Mouse (Mus musculus): ENCODE measurements around the gene Cd3g. TPM values are rescaled to one million over a fixed set of nuclear protein-coding genes. Genes with fewer than 3 reads are reported as not detected.

Cd3g gene
- polyA plus RNA-seq, 1 experiment = not detected

- H3K4me3 ChIP-seq (replicated peaks) = no peak overlapping the region
- TF ChIP-seq FLI1 (IDR thresholded peaks at IDR 0.05; ENCODE audit: low read length) (no peak), GATA1 (IDR thresholded peaks at IDR 0.05; ENCODE audit: borderline replicate concordance, low read length) (no peak)
- H3K36me3 ChIP-seq (replicated peaks; ENCODE audit: low read length) = peaks cover 99% of the 10 kb centered on the region
- H3K9me3 ChIP-seq = no peaks in the 10 kb centered on the region
- no peaks in the 10 kb centered on the region for H3K27me3 ChIP-seq (replicated peaks)
- H3K4me1 ChIP-seq = no peaks in the 10 kb centered on the region
Measured at GRCm38 (mm10) chr9:44942421-44942820, 37.8 kb downstream of the Cd3g start.

GRCm38 (mm10) chr9:44941756-44942155 is 38.5 kb downstream of the Cd3g start:
- no peak for TF ChIP-seq FLI1 (IDR thresholded peaks at IDR 0.05; ENCODE audit: low read length)
- no peak for TF ChIP-seq GATA1 (IDR thresholded peaks at IDR 0.05; ENCODE audit: borderline replicate concordance, low read length)
- no peaks in the 10 kb centered on the region for H3K9me3 ChIP-seq
- H3K4me3 ChIP-seq (replicated peaks) = no peak overlapping the region
- no peaks in the 10 kb centered on the region for H3K27me3 ChIP-seq (replicated peaks)
- H3K4me1 ChIP-seq = no peaks in the 10 kb centered on the region
- peaks cover 99% of the 10 kb centered on the region for H3K36me3 ChIP-seq (replicated peaks; ENCODE audit: low read length)

DNA sequence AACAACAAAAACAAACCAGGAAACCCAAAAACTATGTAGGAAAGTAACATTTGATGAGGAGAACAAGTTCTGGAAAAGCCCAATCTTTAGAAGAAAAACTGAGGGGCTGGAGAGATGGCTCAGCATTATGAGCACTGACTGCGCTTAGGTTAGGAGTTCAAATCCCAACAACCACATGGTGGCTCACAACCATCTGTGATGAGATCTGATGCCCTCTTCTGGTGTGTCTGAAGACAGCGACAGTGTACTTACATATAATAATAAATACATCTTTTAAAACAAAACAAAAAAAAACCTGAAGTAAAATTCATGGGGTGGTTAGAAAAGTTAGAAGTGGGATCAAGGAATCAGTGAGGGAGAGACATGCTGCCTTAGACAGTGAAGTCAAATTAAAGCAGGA is 58.7 kb downstream of the Cd3g start:
- H3K4me3 ChIP-seq (replicated peaks) = peak overlapping the region; percentile 99

GRCm38 (mm10) chr9:44921123-44921468 is 59.1 kb downstream of the Cd3g start:
- H3K9me3 ChIP-seq = no peaks in the 10 kb centered on the region
- H3K36me3 ChIP-seq (replicated peaks; ENCODE audit: low read length) = peaks cover 36% of the 10 kb centered on the region
- H3K4me1 ChIP-seq = peaks cover 25% of the 10 kb centered on the region
- peak overlapping the region; percentile 99 for H3K4me3 ChIP-seq (replicated peaks)
- H3K27me3 ChIP-seq (replicated peaks) = no peaks in the 10 kb centered on the region
- no peak for TF ChIP-seq FLI1 (IDR thresholded peaks at IDR 0.05; ENCODE audit: low read length)
- TF ChIP-seq GATA1 (IDR thresholded peaks at IDR 0.05; ENCODE audit: borderline replicate concordance, low read length) = no peak

More for the DNA sequence above, 58.7 kb downstream of the Cd3g start:
- Histone ChIP-seq H3K36me3 (replicated peaks; ENCODE audit: low read length) (peaks cover 41% of the 10 kb centered on the region), H3K9me3 (no peaks in the 10 kb centered on the region), H3K27me3 (replicated peaks) (no peaks in the 10 kb centered on the region), H3K4me1 (peaks cover 25% of the 10 kb centered on the region)
- TF ChIP-seq FLI1 (IDR thresholded peaks at IDR 0.05; ENCODE audit: low read length) = no peak
- no peak for TF ChIP-seq GATA1 (IDR thresholded peaks at IDR 0.05; ENCODE audit: borderline replicate concordance, low read length)

DNA sequence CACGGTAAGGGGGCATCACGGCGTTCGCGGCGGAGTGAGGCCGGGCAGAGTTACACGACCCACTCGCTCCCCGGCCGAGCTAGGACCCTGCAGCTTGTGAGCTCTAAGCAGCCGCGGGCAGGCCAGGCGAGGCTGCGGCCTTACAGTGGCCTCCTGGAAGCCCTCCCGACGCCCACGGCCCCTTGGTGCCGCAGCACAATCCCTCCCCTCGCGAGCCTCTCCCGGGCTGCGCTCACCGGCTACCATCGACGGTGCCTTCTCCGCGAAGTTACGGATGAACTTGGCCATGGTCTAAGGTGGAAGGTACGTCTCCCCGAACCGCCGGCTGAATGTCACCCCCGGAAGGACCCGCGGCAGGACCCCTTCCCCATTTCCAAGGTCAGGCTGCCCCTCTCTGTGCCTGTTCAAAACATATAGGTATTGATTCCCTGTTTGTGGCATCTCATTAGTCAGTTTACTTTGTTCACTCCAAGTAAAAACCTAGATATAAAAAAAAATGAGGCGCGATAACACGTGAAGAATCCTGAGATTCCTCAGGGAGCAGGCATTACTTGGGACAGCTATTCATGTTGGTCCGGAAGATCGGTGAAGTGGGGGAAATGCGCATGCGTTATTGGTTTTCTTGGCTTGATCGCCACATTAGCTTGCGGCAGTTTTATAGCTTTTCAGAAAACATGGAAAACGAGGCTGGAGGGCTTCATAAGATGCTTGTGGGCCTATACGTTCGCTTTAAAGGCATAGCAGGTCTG is 59.7 kb downstream of the Cd3g start, which contains the start of gene Atp5l:
Gene Atp5l, minus strand, starts transcription at position 369 of the 749 bp plus-strand sequence.
- Histone ChIP-seq H3K4me1 (peaks cover 25% of the 10 kb centered on the region), H3K36me3 (replicated peaks; ENCODE audit: low read length) (peaks cover 33% of the 10 kb centered on the region), H3K27me3 (replicated peaks) (no peaks in the 10 kb centered on the region), H3K4me3 (replicated peaks) (peak within 1 kb of the TSS; percentile 99), H3K9me3 (no peaks in the 10 kb centered on the region)
- no peak for TF ChIP-seq GATA1 (IDR thresholded peaks at IDR 0.05; ENCODE audit: borderline replicate concordance, low read length)
- no peak for TF ChIP-seq FLI1 (IDR thresholded peaks at IDR 0.05; ENCODE audit: low read length)

- H3K36me3 ChIP-seq (replicated peaks; ENCODE audit: low read length) = peaks cover 33% of the 10 kb centered on the region
- no peaks in the 10 kb centered on the region for H3K27me3 ChIP-seq (replicated peaks)
- no peak for TF ChIP-seq GATA1 (IDR thresholded peaks at IDR 0.05; ENCODE audit: borderline replicate concordance, low read length)
- TF ChIP-seq FLI1 (IDR thresholded peaks at IDR 0.05; ENCODE audit: low read length) = no peak
- peak overlapping the region; percentile 99 for H3K4me3 ChIP-seq (replicated peaks)
- no peaks in the 10 kb centered on the region for H3K9me3 ChIP-seq
- peaks cover 28% of the 10 kb centered on the region for H3K4me1 ChIP-seq
Measured at GRCm38 (mm10) chr9:44919606-44920005, 60.6 kb downstream of the Cd3g start.

Other genes starting within 250 kb of the Cd3g start
- 10.5 and 16.0 TPM in 2 replicates for gene Phldb1, start 245.2 kb downstream of the Cd3g start, polyA plus RNA-seq (2012; ENCODE audit: insufficient read depth, low replicate concordance)
- 1.8 and 5.9 TPM in 2 replicates for gene Arcn1, start 212.6 kb downstream of the Cd3g start, polyA plus RNA-seq (2012; ENCODE audit: insufficient read depth, low replicate concordance)
- gene Ift46, start 212.5 kb downstream of the Cd3g start, polyA plus RNA-seq (2012; ENCODE audit: insufficient read depth, low replicate concordance) = 3.7 TPM in 1 of 2 replicates, not detected in the other
- gene Tmem25, start 181.1 kb downstream of the Cd3g start, polyA plus RNA-seq (2012; ENCODE audit: insufficient read depth, low replicate concordance) = not detected in 2 replicates
- 0.56 TPM in 1 of 2 replicates, not detected in the other for gene Ttc36, start 177.4 kb downstream of the Cd3g start, polyA plus RNA-seq (2012; ENCODE audit: insufficient read depth, low replicate concordance)
- 3.1 and 5.9 TPM in 2 replicates for gene Kmt2a, start 99.1 kb downstream of the Cd3g start, polyA plus RNA-seq (2012; ENCODE audit: insufficient read depth, low replicate concordance)
- gene Atp5l, start 59.7 kb downstream of the Cd3g start, polyA plus RNA-seq (2012; ENCODE audit: insufficient read depth, low replicate concordance) = 26.7 and 39.7 TPM in 2 replicates
- 0.76 and 2.0 TPM in 2 replicates for gene Ube4a, start 14.8 kb downstream of the Cd3g start, polyA plus RNA-seq (2012; ENCODE audit: insufficient read depth, low replicate concordance)
- gene Cd3d, start 1.4 kb upstream of the Cd3g start, polyA plus RNA-seq (2012; ENCODE audit: insufficient read depth, low replicate concordance) = not detected in 2 replicates
- gene Cd3e, start 29.2 kb upstream of the Cd3g start, polyA plus RNA-seq (2012; ENCODE audit: insufficient read depth, low replicate concordance) = not detected in 2 replicates
- not detected in 2 replicates for gene Mpzl2, start 59.4 kb upstream of the Cd3g start, polyA plus RNA-seq (2012; ENCODE audit: insufficient read depth, low replicate concordance)
- gene Mpzl3, start 74.8 kb upstream of the Cd3g start, polyA plus RNA-seq (2012; ENCODE audit: insufficient read depth, low replicate concordance) = not detected in 2 replicates
- 0.40 TPM in 1 of 2 replicates, not detected in the other for gene Jaml, start 98.8 kb upstream of the Cd3g start, polyA plus RNA-seq (2012; ENCODE audit: insufficient read depth, low replicate concordance)
- 0.09 TPM in 1 of 2 replicates, not detected in the other for gene Scn2b, start 137.4 kb upstream of the Cd3g start, polyA plus RNA-seq (2012; ENCODE audit: insufficient read depth, low replicate concordance)
- not detected in 2 replicates for gene Scn4b, start 158.0 kb upstream of the Cd3g start, polyA plus RNA-seq (2012; ENCODE audit: insufficient read depth, low replicate concordance)
- 0.13 TPM in 1 of 2 replicates, not detected in the other for gene BC049352, start 201.6 kb upstream of the Cd3g start, polyA plus RNA-seq (2012; ENCODE audit: insufficient read depth, low replicate concordance)
- gene Tmprss4, start 223.7 kb upstream of the Cd3g start, polyA plus RNA-seq (2012; ENCODE audit: insufficient read depth, low replicate concordance) = not detected in 2 replicates

Data from megakaryocyte, embryonic 14.5 days (primary cell).